Mouse (Mus musculus) neural tube, embryonic 14.5 days (tissue): Measurements from ENCODE around the gene Slc6a21. TPM values are rescaled to one million over a fixed set of nuclear protein-coding genes. Genes with fewer than 3 reads are reported as not detected.

Experiments
- ATAC-seq: fragments of 200-750 bp; cut with Nextera tagmentation; 2 replicates; pipeline ENCODE4 v1.8.0; 2017; ENCODE audit warnings: low read depth, mild to moderate bottlenecking, moderate TSS enrichment, moderate library complexity
- H3K27ac ChIP-seq: fragments of 300-500 bp; sonication (generic); 2 replicates; pipeline ENCODE4 v1.5.1; 2014; ENCODE audit warnings: low read depth, mild to moderate bottlenecking, control low read depth, low read length, moderate library complexity, mixed read lengths
- H3K27me3 ChIP-seq: fragments of 300-500 bp; sonication (generic); 2 replicates; pipeline ENCODE4 v1.6.1; 2014; ENCODE audit warnings: low read length; ENCODE audit not compliant: control insufficient read depth, insufficient read depth
- H3K36me3 ChIP-seq: fragments of 300-500 bp; sonication (generic); 2 replicates; pipeline ENCODE4 v1.6.1; 2014; ENCODE audit warnings: low read length, mixed read lengths; ENCODE audit not compliant: control insufficient read depth, insufficient read depth
- H3K4me1 ChIP-seq: fragments of 300-500 bp; sonication (generic); 2 replicates; pipeline ENCODE4 v1.6.1; 2014; ENCODE audit warnings: low read length; ENCODE audit not compliant: control insufficient read depth, insufficient read depth
- H3K4me2 ChIP-seq: fragments of 300-500 bp; sonication (generic); 2 replicates; pipeline ENCODE4 v1.6.1; 2014; ENCODE audit warnings: mild to moderate bottlenecking, low read depth, low read length, control low read depth
- H3K4me3 ChIP-seq: fragments of 300-500 bp; sonication (generic); 2 replicates; pipeline ENCODE4 v1.5.1; 2014; ENCODE audit warnings: low read depth, low read length, control low read depth, mixed read lengths
- H3K9ac ChIP-seq: fragments of 300-500 bp; sonication (generic); replicated peaks from 2 replicates; pipeline ENCODE4 v1.6.1; 2014; ENCODE audit warnings: low read depth, mild to moderate bottlenecking, control low read depth, low read length, mixed read lengths
- H3K9me3 ChIP-seq: fragments of 300-500 bp; sonication (generic); 2 replicates; pipeline ENCODE4 v1.6.1; 2016; ENCODE audit warnings: low read length; ENCODE audit not compliant: control insufficient read depth
- WGBS: fragments of 180-500 bp; shearing (Covaris S2); extraction: QIAGEN DNeasy Blood & Tissue Kit; methylation state at CpG from one replicate; pipeline ENCODE4 v1.1.7; 2014; 5-methylcytosine and 5-hydroxymethylcytosine counted together
- polyA plus RNA-seq: library from polyadenylated mRNA; unstranded; fragments of >200 nt; fragmentation: Nextera tagmentation; extraction: Ambion mirVana; gene quantifications from 2 replicates; pipeline ENCODE4 v1.2.1, GENCODE M21; 2014

The Slc6a21 gene
- polyA plus RNA-seq, 1 experiment from 2014 or later, result not detected

- Histone ChIP-seq H3K27ac (no peak within 1 kb of the TSS), H3K4me3 (no peak within 1 kb of the TSS), H3K4me2 (peak within 1 kb of the TSS; percentile 91; the same call in 1 of the 2 replicates), H3K4me1 (peaks cover 22% of the 10 kb centered on the region; the same call in 1 of the 2 replicates), H3K9ac (no peak within 1 kb of the TSS), H3K9me3 (no peaks in the 10 kb centered on the region), H3K27me3 (no peaks in the 10 kb centered on the region), H3K36me3 (no peaks in the 10 kb centered on the region)
- no peak for ATAC-seq
- WGBS, result 37% methylated on average over 5 of the region's 5 CpGs
Measured at GRCm38 (mm10) chr7:45335056-45335455, 57.7 kb downstream of the Slc6a21 start, which contains the start of gene Hrc. Hrc (plus strand) TSS chr7:45335290.

- H3K4me2 ChIP-seq, result no peak overlapping the region
- no peak overlapping the region for H3K27ac ChIP-seq
- no peaks in the 10 kb centered on the region for H3K9me3 ChIP-seq
- no peak overlapping the region for H3K4me3 ChIP-seq
- H3K9ac ChIP-seq, result no peak overlapping the region
- no peaks in the 10 kb centered on the region for H3K36me3 ChIP-seq
- peaks cover 22% of the 10 kb centered on the region; the same call in 1 of the 2 replicates for H3K4me1 ChIP-seq
- no peaks in the 10 kb centered on the region for H3K27me3 ChIP-seq
- 93% methylated on average over 4 of the region's 4 CpGs for WGBS
- ATAC-seq, result no peak
Measured at GRCm38 (mm10) chr7:45336319-45336718, 59.0 kb downstream of the Slc6a21 start.

- Histone ChIP-seq H3K9me3 (no peaks in the 10 kb centered on the region), H3K4me2 (no peak overlapping the region), H3K9ac (no peak overlapping the region), H3K4me3 (no peak overlapping the region), H3K4me1 (peaks cover 21% of the 10 kb centered on the region; the same call in 1 of the 2 replicates), H3K36me3 (no peaks in the 10 kb centered on the region), H3K27ac (no peak overlapping the region), H3K27me3 (no peaks in the 10 kb centered on the region)
- WGBS, result 10% methylated on average over 4 of the region's 4 CpGs
- no peak for ATAC-seq
Measured at GRCm38 (mm10) chr7:45337469-45337868, 60.2 kb downstream of the Slc6a21 start.

GRCm38 (mm10) chr7:45338161-45338911 is 61.0 kb downstream of the Slc6a21 start:
- Histone ChIP-seq H3K27ac (no peak overlapping the region), H3K4me1 (peaks cover 15% of the 10 kb centered on the region; the same call in 1 of the 2 replicates), H3K9ac (no peak overlapping the region), H3K36me3 (no peaks in the 10 kb centered on the region), H3K4me2 (no peak overlapping the region; the same call in 1 of the 2 replicates), H3K27me3 (no peaks in the 10 kb centered on the region), H3K4me3 (no peak overlapping the region), H3K9me3 (no peaks in the 10 kb centered on the region)
- ATAC-seq, result no peak
- WGBS, result 3% methylated on average over 14 of the region's 14 CpGs

Other genes with a start within 250 kb of the Slc6a21 start
- 17.3 and 17.9 TPM in 2 replicates for gene Prr12, start 224.6 kb upstream of the Slc6a21 start, polyA plus RNA-seq
- 65.4 and 67.3 TPM in 2 replicates for gene Nosip, start 215.1 kb upstream of the Slc6a21 start, polyA plus RNA-seq
- gene Prrg2, start 214.8 kb upstream of the Slc6a21 start, polyA plus RNA-seq, result 12.7 and 12.8 TPM in 2 replicates
- gene Rcn3, start 185.3 kb upstream of the Slc6a21 start, polyA plus RNA-seq, result 23.7 and 118 TPM in 2 replicates
- gene Fcgrt, start 173.7 kb upstream of the Slc6a21 start, polyA plus RNA-seq, result 7.0 and 36.4 TPM in 2 replicates
- gene Rps11, start 153.1 kb upstream of the Slc6a21 start, polyA plus RNA-seq, result 781 and 868 TPM in 2 replicates
- gene Rpl13a, start 148.8 kb upstream of the Slc6a21 start, polyA plus RNA-seq, result 668 and 729 TPM in 2 replicates
- 0.33 TPM in 1 of 2 replicates, not detected in the other for gene Gm45713, start 141.3 kb upstream of the Slc6a21 start, polyA plus RNA-seq
- 1.3 and 1.6 TPM in 2 replicates for gene Flt3l, start 141.1 kb upstream of the Slc6a21 start, polyA plus RNA-seq
- 90.4 and 91.2 TPM in 2 replicates for gene Pih1d1, start 123.2 kb upstream of the Slc6a21 start, polyA plus RNA-seq
- gene Aldh16a1, start 122.9 kb upstream of the Slc6a21 start, polyA plus RNA-seq, result 16.9 and 19.8 TPM in 2 replicates
- gene Slc17a7, start 113.6 kb upstream of the Slc6a21 start, polyA plus RNA-seq, result 0.71 TPM in 1 of 2 replicates, not detected in the other
- gene Gfy, start 97.9 kb upstream of the Slc6a21 start, polyA plus RNA-seq, result not detected in 2 replicates
- not detected in 2 replicates for gene Pth2, start 96.5 kb upstream of the Slc6a21 start, polyA plus RNA-seq
- 0.15 and 0.50 TPM in 2 replicates for gene Ccdc155, start 72.6 kb upstream of the Slc6a21 start, polyA plus RNA-seq
- 11.8 and 12.9 TPM in 2 replicates for gene Dkkl1, start 65.4 kb upstream of the Slc6a21 start, polyA plus RNA-seq
- gene Tead2, start 61.8 kb upstream of the Slc6a21 start, polyA plus RNA-seq, result 24.5 and 39.9 TPM in 2 replicates
- gene Cd37, start 38.4 kb upstream of the Slc6a21 start, polyA plus RNA-seq, result 1.0 and 1.6 TPM in 2 replicates
- 0.75 and 0.99 TPM in 2 replicates for gene Slc6a16, start 36.4 kb upstream of the Slc6a21 start, polyA plus RNA-seq
- gene Trpm4, start 56.3 kb downstream of the Slc6a21 start, polyA plus RNA-seq, result 9.1 and 10.9 TPM in 2 replicates
- gene Hrc, start 57.8 kb downstream of the Slc6a21 start, polyA plus RNA-seq, result 0.13 and 0.52 TPM in 2 replicates
- gene Ppfia3, start 89.5 kb downstream of the Slc6a21 start, polyA plus RNA-seq, result 28.4 and 30.4 TPM in 2 replicates
- gene Lin7b, start 93.1 kb downstream of the Slc6a21 start, polyA plus RNA-seq, result 24.9 and 49.4 TPM in 2 replicates
- gene Snrnp70, start 118.2 kb downstream of the Slc6a21 start, polyA plus RNA-seq, result 76.1 and 93.7 TPM in 2 replicates
- not detected in 2 replicates for gene Kcna7, start 128.1 kb downstream of the Slc6a21 start, polyA plus RNA-seq
- not detected in 2 replicates for gene Ntf5, start 136.2 kb downstream of the Slc6a21 start, polyA plus RNA-seq
- gene Lhb, start 143.3 kb downstream of the Slc6a21 start, polyA plus RNA-seq, result not detected in 2 replicates
- 18.1 and 19.9 TPM in 2 replicates for gene Gys1, start 157.3 kb downstream of the Slc6a21 start, polyA plus RNA-seq
- 86.8 and 95.3 TPM in 2 replicates for gene Ruvbl2, start 160.6 kb downstream of the Slc6a21 start, polyA plus RNA-seq
- gene Ftl1, start 182.4 kb downstream of the Slc6a21 start, polyA plus RNA-seq, result 5,062 and 5,088 TPM in 2 replicates
- gene Bax, start 189.4 kb downstream of the Slc6a21 start, polyA plus RNA-seq, result 107 and 215 TPM in 2 replicates
- 0.17 and 0.31 TPM in 2 replicates for gene Tulp2, start 204.4 kb downstream of the Slc6a21 start, polyA plus RNA-seq
- gene Gm45808, start 209.3 kb downstream of the Slc6a21 start, polyA plus RNA-seq, result not detected in 2 replicates
- gene Dhdh, start 211.3 kb downstream of the Slc6a21 start, polyA plus RNA-seq, result 4.0 and 4.6 TPM in 2 replicates
- gene Nucb1, start 232.9 kb downstream of the Slc6a21 start, polyA plus RNA-seq, result 115 and 134 TPM in 2 replicates
- 14.0 and 14.2 TPM in 2 replicates for gene Ppp1r15a, start 248.8 kb downstream of the Slc6a21 start, polyA plus RNA-seq
- 0.54 and 3.2 TPM in 2 replicates for gene Plekha4, start 248.8 kb downstream of the Slc6a21 start, polyA plus RNA-seq